Mouse (Mus musculus): Measurements from ENCODE around the gene Abcd3.

Abcd3 gene

DNA sequence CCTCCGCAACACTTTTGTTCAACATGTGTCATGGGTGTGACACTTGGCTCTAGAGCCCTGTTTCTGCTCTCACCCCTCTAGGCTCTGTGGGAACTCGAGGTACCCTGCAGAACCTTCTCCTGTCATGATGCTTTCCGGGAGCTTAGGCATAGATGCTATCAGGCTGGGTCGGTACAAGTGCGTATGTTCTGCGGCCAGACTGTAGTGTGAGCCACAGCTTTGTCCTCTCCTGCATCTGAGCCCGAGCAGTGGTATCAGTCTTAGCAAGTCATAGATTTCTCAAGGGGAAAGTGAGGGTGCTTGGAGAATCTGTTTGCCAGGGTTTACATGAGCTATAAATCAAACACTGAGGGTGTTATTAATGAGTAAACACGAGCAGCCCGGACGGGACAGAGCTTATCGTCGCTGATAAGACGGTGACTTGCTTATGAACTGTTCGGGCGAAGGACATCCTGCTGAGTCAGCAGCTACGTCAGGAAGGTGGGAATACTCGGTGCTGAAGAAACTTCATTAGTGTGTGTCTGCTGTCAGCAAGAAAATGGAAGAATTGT lies 101.9 kb downstream of the Abcd3 start:
- no peak for DNase-seq (ENCODE audit: low spot score in 2 of 2)

DNA sequence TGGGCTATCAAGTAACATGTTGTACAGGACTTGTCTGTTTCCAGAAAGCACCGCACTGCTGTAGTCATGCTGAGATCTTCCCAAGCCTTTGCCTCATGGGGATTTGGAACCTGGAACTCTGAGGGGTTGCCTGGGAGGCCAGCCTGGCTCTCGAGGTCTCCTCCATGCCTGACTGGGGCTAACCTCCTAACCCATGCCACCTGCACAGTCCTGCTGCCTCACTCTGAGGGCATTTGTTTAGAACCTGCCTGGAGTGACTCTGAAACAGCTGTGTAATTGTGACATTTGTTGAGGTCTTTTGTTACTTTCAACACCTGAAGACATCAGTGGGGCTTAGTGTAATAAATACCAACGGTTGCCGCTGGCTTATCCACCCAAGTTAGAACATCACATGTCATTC lies 102.9 kb downstream of the Abcd3 start:
- no peak for DNase-seq (ENCODE audit: low spot score in 2 of 2)

DNA sequence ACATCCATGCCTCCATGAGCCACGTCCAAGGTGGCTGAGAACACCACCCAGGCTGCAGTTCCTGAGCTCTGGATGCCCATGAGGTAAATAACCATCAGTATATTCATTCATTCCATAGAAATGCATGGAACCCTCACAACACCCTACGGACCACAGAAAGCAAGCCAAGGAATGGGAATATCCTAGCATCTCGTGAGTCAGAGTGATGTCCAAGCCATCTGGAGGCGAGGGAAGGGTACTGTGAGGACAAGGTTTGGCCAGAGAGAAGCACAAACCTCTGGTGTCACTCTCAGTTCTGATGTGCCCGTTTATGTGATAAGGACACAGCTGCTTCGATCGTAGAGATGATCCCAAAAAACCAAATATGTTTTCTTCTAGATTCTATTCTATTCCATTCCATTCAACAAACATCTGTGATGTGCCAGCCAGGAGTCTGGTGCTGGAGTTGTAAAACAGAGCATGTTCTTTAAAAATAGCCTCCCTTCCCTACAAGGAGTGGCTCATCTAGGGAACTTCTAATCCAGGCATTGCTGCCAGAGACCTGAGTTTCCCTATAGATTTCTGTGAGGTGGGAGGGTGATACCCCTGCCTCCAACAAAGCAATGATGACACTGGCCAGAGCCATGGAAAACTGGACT lies 104.1 kb downstream of the Abcd3 start:
- DNase-seq (ENCODE audit: low spot score in 2 of 2), result no peak

Measured in right cerebral cortex, postnatal 10 days (tissue).